Mouse (Mus musculus): ENCODE results near the gene Kif5a.

DNA sequence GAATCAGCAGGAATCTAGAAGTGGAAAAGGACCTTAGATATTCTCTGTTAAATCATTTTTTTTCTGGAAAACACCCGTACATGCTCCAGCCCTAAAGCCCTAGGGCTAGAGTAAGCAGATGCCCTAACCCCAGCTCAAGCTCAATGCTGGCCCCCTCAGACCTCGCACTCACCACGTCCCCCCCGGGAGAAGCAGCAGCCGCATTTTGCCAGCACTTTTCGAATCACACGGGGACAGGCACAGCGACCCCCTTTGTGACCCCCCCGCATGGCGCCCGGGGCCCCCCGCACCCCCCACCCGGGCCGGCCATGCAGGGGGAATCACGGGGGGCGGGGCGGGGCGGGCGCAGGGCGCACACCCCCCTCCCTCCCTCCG lies 75.1 kb downstream of the Kif5a start:
- TF ChIP-seq CTCF (IDR thresholded peaks at IDR 0.05) (no peak), POLR2A (IDR thresholded peaks at IDR 0.05; ENCODE audit: insufficient read depth, low read depth, low read length) (no peak)
